Mouse (Mus musculus): Measurements from ENCODE around the gene Pithd1.

DNA sequence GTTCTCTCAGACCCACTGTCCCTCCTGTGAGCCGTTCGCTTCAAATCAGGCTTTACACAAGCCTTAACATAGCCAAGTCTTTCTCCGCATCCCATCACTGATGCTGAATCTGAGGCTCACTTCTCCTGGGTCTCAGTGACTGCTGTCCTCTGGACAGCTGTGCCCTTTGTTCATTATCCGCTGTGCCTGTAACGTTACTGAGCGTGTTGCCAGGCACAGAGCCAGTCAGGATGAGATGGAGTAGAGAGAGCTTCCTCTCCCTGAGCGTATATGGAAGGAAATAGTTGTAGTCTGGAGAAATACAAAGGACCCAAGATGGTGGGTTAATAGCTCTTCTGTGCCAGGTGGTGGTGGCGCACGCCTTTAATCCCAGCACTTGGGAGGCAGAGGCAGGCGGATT, 37.6 kb downstream of the Pithd1 start:
- TF ChIP-seq CTCF (IDR thresholded peaks at IDR 0.05; ENCODE audit: borderline replicate concordance, control insufficient read depth, extremely low read depth, insufficient read depth, low read length, poor library complexity) = no peak
- no peak for TF ChIP-seq POLR2A (IDR thresholded peaks at IDR 0.05; ENCODE audit: control insufficient read depth, extremely low read depth, insufficient read depth, low read length, poor library complexity)
